Mouse (Mus musculus): Measurements from ENCODE around the gene Ugt1a10. TPM values are rescaled to one million over a fixed set of nuclear protein-coding genes. Genes with fewer than 3 reads are reported as not detected.

Ugt1a10 gene
- polyA plus RNA-seq, 1 experiment from 2014 or later: not detected

DNA sequence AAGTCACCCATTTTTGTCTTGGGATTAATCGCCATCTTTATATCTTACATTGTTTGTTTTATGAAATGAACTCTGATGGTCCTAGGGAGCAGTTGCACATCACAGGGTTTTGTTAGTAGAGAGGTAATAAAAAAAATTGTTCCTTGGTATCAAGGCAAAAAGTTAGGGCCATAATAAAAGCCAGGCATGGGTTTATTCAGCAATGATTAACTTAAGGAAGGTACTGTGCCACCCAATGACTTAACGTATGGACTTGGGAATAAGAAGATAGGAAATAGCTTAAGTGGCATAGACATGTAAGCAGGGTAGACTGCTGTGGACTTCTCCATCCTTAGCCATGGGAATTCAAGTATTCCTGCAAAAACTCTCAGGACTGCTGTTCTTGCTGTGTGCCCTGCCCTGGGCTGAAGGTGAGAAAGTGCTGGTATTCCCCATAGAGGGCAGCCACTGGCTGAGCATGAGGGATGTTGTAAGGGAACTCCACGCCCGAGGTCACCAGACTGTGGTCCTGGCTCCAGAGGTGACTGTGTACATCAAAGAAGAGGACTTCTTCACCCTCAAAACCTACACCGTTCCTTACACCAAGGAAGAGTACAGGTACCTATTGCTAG lies 131.2 kb downstream of the Ugt1a10 start:
- no peaks in the 10 kb centered on the region for H3K9me3 ChIP-seq (ENCODE audit: control insufficient read depth, low read depth, low read length)
- no peak overlapping the region for H3K4me2 ChIP-seq (replicated peaks; ENCODE audit: low read depth, low read length)
- H3K27me3 ChIP-seq (ENCODE audit: control insufficient read depth, insufficient read depth, low read length): no peaks in the 10 kb centered on the region
- no peak overlapping the region for H3K9ac ChIP-seq (replicated peaks; ENCODE audit: low read depth, low read length)
- H3K4me3 ChIP-seq (ENCODE audit: low read depth, low read length): no peak overlapping the region
- no peaks in the 10 kb centered on the region for H3K36me3 ChIP-seq (ENCODE audit: control insufficient read depth, insufficient read depth, low read length)
- WGBS: 81% methylated on average over 5 of the region's 5 CpGs
- no peak overlapping the region for H3K27ac ChIP-seq (ENCODE audit: low read length)
- ATAC-seq (ENCODE audit: insufficient number of reproducible peaks, insufficient read depth, low FRiP score, low read depth): no peak
- H3K4me1 ChIP-seq (ENCODE audit: control insufficient read depth, insufficient read depth, low read length): no peaks in the 10 kb centered on the region

DNA sequence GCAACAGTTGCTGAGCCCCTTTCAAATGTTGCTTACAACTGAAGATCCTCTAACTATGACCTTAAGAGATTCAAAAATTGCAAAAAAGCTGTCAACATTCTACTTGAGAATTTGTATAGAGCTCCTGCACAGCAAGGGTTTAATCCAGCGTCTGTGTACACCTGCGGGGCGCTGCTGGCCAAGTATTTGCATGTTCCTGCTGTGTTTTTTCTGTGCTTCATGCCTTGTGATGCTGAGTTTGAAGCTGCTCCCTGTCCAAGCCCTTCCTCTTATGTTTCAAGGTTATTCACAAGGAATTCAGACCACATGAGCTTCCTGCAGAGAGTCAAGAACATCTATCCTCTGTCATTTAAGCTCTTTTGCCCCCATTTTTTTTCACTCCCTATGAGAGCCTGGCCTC lies 136.9 kb downstream of the Ugt1a10 start:
- ATAC-seq (ENCODE audit: insufficient number of reproducible peaks, insufficient read depth, low FRiP score, low read depth): no peak
- no peak overlapping the region for H3K9ac ChIP-seq (replicated peaks; ENCODE audit: low read depth, low read length)
- H3K9me3 ChIP-seq (ENCODE audit: control insufficient read depth, low read depth, low read length): no peaks in the 10 kb centered on the region
- no peaks in the 10 kb centered on the region for H3K36me3 ChIP-seq (ENCODE audit: control insufficient read depth, insufficient read depth, low read length)
- H3K27ac ChIP-seq (ENCODE audit: low read length): no peak overlapping the region
- 67% methylated on average over 3 of the region's 3 CpGs for WGBS
- no peaks in the 10 kb centered on the region for H3K4me1 ChIP-seq (ENCODE audit: control insufficient read depth, insufficient read depth, low read length)
- H3K27me3 ChIP-seq (ENCODE audit: control insufficient read depth, insufficient read depth, low read length): no peaks in the 10 kb centered on the region
- no peak overlapping the region for H3K4me2 ChIP-seq (replicated peaks; ENCODE audit: low read depth, low read length)
- H3K4me3 ChIP-seq (ENCODE audit: low read depth, low read length): no peak overlapping the region

DNA sequence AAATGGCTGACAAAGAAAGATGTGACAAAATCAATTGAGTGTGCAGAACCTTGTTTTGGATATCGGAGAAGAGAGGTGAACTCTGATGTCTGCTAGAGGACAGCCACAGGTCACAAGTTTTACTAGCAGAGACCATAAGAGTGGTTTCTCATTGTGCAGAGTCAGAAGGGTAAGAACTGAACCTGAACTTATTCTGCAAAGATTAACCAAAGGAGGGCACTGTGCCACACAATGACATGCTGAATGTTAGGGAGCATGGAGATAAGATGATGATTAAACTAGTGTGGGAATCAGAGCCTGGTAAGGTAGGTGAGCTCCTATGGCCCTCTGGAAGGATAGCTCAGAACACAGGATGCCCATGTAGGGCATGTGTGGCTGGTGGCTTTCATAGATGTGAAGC lies 140.5 kb downstream of the Ugt1a10 start:
- no peaks in the 10 kb centered on the region for H3K4me1 ChIP-seq (ENCODE audit: control insufficient read depth, insufficient read depth, low read length)
- H3K36me3 ChIP-seq (ENCODE audit: control insufficient read depth, insufficient read depth, low read length): no peaks in the 10 kb centered on the region
- no peak overlapping the region for H3K4me2 ChIP-seq (replicated peaks; ENCODE audit: low read depth, low read length)
- H3K4me3 ChIP-seq (ENCODE audit: low read depth, low read length): no peak overlapping the region
- H3K9me3 ChIP-seq (ENCODE audit: control insufficient read depth, low read depth, low read length): no peaks in the 10 kb centered on the region
- no peak overlapping the region for H3K27ac ChIP-seq (ENCODE audit: low read length)
- WGBS: 82% methylated on average over 1 of the region's 1 CpGs
- ATAC-seq (ENCODE audit: insufficient number of reproducible peaks, insufficient read depth, low FRiP score, low read depth): no peak
- H3K27me3 ChIP-seq (ENCODE audit: control insufficient read depth, insufficient read depth, low read length): no peaks in the 10 kb centered on the region
- H3K9ac ChIP-seq (replicated peaks; ENCODE audit: low read depth, low read length): no peak overlapping the region

DNA sequence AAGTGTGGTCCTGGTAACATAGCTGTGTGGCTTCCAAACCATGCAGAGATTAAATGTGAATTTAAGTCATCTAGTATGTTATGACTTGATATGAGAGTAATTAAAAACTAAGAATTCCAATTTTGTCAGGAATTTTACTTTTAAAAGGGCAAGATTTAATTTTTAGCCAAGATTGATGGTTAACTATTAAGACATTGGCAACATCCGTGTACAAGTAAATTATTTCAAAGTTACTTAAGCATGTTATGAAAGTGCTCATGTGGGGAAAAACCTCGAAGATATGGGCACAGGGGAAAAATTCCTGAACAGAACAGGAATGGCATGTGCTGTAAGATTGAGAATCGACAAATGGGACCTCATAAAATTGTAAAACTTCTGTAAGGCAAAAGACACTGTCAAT lies 142.3 kb downstream of the Ugt1a10 start:
- H3K4me1 ChIP-seq (ENCODE audit: control insufficient read depth, insufficient read depth, low read length): no peaks in the 10 kb centered on the region
- no peaks in the 10 kb centered on the region for H3K9me3 ChIP-seq (ENCODE audit: control insufficient read depth, low read depth, low read length)
- no peak overlapping the region for H3K4me2 ChIP-seq (replicated peaks; ENCODE audit: low read depth, low read length)
- H3K27ac ChIP-seq (ENCODE audit: low read length): no peak overlapping the region
- H3K4me3 ChIP-seq (ENCODE audit: low read depth, low read length): no peak overlapping the region
- H3K27me3 ChIP-seq (ENCODE audit: control insufficient read depth, insufficient read depth, low read length): no peaks in the 10 kb centered on the region
- H3K36me3 ChIP-seq (ENCODE audit: control insufficient read depth, insufficient read depth, low read length): no peaks in the 10 kb centered on the region
- no peak for ATAC-seq (ENCODE audit: insufficient number of reproducible peaks, insufficient read depth, low FRiP score, low read depth)
- no peak overlapping the region for H3K9ac ChIP-seq (replicated peaks; ENCODE audit: low read depth, low read length)
- 76% methylated on average over 3 of the region's 3 CpGs for WGBS

DNA sequence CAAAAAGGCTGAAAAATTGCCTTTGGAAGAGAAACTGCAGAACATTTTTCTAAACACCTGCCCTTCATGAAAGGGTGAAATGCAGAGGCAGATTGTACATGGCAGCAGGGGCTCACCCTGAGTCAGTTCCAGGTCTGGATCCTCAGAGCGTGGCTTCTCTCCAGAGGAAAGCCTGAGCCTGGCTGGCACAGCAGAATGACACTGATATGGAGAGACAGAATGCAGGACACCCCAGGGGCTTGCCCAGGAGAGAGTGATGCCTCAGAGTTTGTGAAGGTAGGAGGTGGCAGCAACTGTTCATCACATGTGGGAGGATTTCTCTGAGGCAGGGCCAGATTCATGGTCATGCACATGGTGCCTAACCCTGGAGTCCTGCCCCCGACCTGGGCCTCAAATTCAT lies 144.8 kb downstream of the Ugt1a10 start:
- Histone ChIP-seq H3K4me2 (replicated peaks; ENCODE audit: low read depth, low read length) (no peak overlapping the region), H3K4me3 (ENCODE audit: low read depth, low read length) (no peak overlapping the region), H3K27me3 (ENCODE audit: control insufficient read depth, insufficient read depth, low read length) (no peaks in the 10 kb centered on the region), H3K36me3 (ENCODE audit: control insufficient read depth, insufficient read depth, low read length) (no peaks in the 10 kb centered on the region), H3K9ac (replicated peaks; ENCODE audit: low read depth, low read length) (no peak overlapping the region), H3K9me3 (ENCODE audit: control insufficient read depth, low read depth, low read length) (no peaks in the 10 kb centered on the region; the same call in 1 of the 2 replicates), H3K27ac (ENCODE audit: low read length) (no peak overlapping the region), H3K4me1 (ENCODE audit: control insufficient read depth, insufficient read depth, low read length) (no peaks in the 10 kb centered on the region)
- WGBS: 55% methylated on average over 2 of the region's 2 CpGs
- ATAC-seq (ENCODE audit: insufficient number of reproducible peaks, insufficient read depth, low FRiP score, low read depth): no peak

DNA sequence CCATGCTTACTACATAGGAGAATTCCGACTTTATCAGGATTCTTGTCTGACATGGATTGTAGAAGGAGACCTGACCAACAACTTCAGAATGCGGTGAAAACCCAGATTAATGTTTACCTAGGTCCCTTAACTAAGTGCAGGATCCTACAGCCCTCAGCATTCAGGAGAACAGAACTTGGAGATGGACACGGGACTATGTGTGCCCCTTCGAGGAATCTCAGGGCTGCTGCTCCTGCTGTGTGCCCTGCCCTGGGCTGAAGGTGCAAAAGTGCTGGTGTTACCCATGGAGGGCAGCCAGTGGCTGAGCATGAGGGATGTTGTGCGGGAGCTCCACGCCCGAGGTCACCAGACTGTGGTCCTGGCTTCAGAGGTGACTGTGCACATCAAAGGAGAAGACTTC lies 145.3 kb downstream of the Ugt1a10 start, which contains the start of gene Ugt1a2:
Ugt1a2 (plus strand) TSS at position 146 of the 400 bp plus-strand sequence.
- Histone ChIP-seq H3K27me3 (ENCODE audit: control insufficient read depth, insufficient read depth, low read length) (no peaks in the 10 kb centered on the region), H3K4me2 (replicated peaks; ENCODE audit: low read depth, low read length) (no peak within 1 kb of the TSS), H3K36me3 (ENCODE audit: control insufficient read depth, insufficient read depth, low read length) (no peaks in the 10 kb centered on the region), H3K4me3 (ENCODE audit: low read depth, low read length) (no peak within 1 kb of the TSS), H3K4me1 (ENCODE audit: control insufficient read depth, insufficient read depth, low read length) (no peaks in the 10 kb centered on the region), H3K9ac (replicated peaks; ENCODE audit: low read depth, low read length) (no peak within 1 kb of the TSS), H3K27ac (ENCODE audit: low read length) (no peak within 1 kb of the TSS), H3K9me3 (ENCODE audit: control insufficient read depth, low read depth, low read length) (no peaks in the 10 kb centered on the region; the same call in 1 of the 2 replicates)
- 66% methylated on average over 7 of the region's 7 CpGs for WGBS
- ATAC-seq (ENCODE audit: insufficient number of reproducible peaks, insufficient read depth, low FRiP score, low read depth): no peak

DNA sequence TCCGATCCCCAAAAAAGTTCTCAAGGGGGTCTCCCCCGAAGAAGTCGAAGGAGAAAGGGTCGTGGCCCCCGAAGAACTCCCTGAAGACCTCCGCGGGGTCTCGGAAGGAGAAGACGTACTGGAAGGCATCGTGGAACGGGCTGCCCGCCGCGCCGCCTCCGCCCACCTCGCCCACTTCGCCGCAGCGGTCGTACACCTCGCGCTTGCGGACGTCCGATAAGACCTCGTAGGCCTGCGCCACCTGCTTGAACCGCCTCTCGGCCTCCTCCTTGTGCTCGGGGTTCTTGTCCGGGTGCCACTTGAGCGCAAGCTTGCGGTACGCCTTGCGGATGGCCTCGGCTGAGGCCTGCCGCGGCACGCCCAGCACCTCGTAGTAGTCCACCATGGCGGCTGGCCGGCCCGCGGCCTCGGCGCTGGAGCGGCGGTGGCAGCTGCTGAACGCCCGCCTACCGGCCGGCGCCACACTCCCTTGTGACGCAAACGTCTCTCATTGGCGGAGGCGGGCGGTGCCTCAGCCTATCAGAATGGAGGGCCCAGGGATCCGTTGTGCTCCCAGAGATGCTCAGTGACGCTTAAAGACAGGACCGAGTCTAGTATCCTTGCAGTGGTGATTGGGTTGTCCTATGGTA lies 150.2 kb downstream of the Ugt1a10 start, which contains the start of gene Dnajb3:
Dnajb3 (minus strand) TSS at position 489 of the 629 bp plus-strand sequence.
- peak within 1 kb of the TSS; percentile 36; the same call in 1 of the 2 replicates for H3K9ac ChIP-seq (replicated peaks; ENCODE audit: low read depth, low read length)
- WGBS: 4% methylated on average over 62 of the region's 62 CpGs
- peak within 1 kb of the TSS; percentile 38 for H3K4me3 ChIP-seq (ENCODE audit: low read depth, low read length)
- no peaks in the 10 kb centered on the region for H3K27me3 ChIP-seq (ENCODE audit: control insufficient read depth, insufficient read depth, low read length)
- H3K9me3 ChIP-seq (ENCODE audit: control insufficient read depth, low read depth, low read length): no peaks in the 10 kb centered on the region; the same call in 1 of the 2 replicates
- H3K36me3 ChIP-seq (ENCODE audit: control insufficient read depth, insufficient read depth, low read length): no peaks in the 10 kb centered on the region
- peak; percentile 96 for ATAC-seq (ENCODE audit: insufficient number of reproducible peaks, insufficient read depth, low FRiP score, low read depth)
- no peaks in the 10 kb centered on the region for H3K4me1 ChIP-seq (ENCODE audit: control insufficient read depth, insufficient read depth, low read length)
- H3K4me2 ChIP-seq (replicated peaks; ENCODE audit: low read depth, low read length): peak within 1 kb of the TSS; percentile 58
- no peak within 1 kb of the TSS for H3K27ac ChIP-seq (ENCODE audit: low read length)

DNA sequence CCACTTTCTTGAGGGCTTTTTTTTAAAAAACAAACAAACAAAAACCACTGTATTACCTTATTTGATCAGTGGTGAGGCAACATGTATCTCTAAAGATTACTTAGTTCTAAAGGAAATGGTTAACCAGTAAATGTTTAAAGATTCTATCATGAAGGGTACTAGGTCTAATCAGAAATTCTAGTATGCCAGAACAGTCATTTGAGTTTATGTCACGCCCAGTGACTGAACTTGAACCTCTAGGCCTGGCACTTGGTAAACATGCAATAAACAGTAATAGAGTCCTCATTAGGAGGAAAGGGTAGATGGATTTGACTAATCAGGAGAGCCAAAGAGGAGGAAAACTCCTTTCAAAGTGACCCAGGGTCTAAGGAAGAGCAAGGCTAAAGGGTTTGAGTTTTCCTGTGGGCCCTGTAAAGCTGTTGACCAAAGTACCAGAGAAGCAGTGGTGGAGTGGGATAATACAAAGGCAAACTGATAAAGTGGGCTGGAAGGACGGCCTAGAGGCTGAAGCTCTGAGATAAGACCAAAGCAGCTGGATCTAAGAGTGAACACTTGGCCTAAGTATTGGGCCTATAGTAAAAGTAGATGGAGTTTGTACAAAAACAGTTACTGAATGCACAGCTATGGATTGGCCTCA lies 151.8 kb downstream of the Ugt1a10 start:
- Histone ChIP-seq H3K9ac (replicated peaks; ENCODE audit: low read depth, low read length) (no peak overlapping the region), H3K36me3 (ENCODE audit: control insufficient read depth, insufficient read depth, low read length) (no peaks in the 10 kb centered on the region), H3K27ac (ENCODE audit: low read length) (no peak overlapping the region), H3K27me3 (ENCODE audit: control insufficient read depth, insufficient read depth, low read length) (no peaks in the 10 kb centered on the region), H3K4me1 (ENCODE audit: control insufficient read depth, insufficient read depth, low read length) (no peaks in the 10 kb centered on the region), H3K9me3 (ENCODE audit: control insufficient read depth, low read depth, low read length) (peaks cover 7% of the 10 kb centered on the region), H3K4me2 (replicated peaks; ENCODE audit: low read depth, low read length) (no peak overlapping the region), H3K4me3 (ENCODE audit: low read depth, low read length) (no peak overlapping the region)
- WGBS: 68% methylated on average over 2 of the region's 2 CpGs
- ATAC-seq (ENCODE audit: insufficient number of reproducible peaks, insufficient read depth, low FRiP score, low read depth): peak; percentile 20; the same call in 1 of the 2 replicates

Measured in stomach, embryonic 14.5 days (tissue).